Mouse (Mus musculus): ENCODE data around the gene Thrb.

Thrb gene

DNA sequence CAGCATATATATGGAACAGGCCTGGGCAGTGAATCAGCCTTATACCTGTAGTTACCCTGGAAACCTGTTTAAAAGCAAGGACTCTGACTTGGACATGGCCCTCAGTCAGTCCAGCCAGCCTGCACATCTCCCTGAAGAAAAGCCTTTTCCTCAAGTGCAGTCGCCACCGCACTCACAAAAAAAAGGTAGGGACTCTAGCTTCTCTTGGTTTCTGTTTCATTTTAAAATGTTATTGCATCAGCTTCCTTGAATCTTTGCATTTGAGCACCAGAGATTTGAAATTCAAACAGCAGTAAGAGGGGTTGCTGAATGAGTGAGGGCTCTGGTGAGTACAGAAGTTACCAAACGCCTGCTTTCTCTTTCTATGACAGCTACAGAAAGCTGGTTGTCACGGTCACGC lies 322.0 kb downstream of the Thrb start:
- TF ChIP-seq GATA4 (IDR thresholded peaks at IDR 0.05; ENCODE audit: insufficient replicate concordance, low read length), result no peak

DNA sequence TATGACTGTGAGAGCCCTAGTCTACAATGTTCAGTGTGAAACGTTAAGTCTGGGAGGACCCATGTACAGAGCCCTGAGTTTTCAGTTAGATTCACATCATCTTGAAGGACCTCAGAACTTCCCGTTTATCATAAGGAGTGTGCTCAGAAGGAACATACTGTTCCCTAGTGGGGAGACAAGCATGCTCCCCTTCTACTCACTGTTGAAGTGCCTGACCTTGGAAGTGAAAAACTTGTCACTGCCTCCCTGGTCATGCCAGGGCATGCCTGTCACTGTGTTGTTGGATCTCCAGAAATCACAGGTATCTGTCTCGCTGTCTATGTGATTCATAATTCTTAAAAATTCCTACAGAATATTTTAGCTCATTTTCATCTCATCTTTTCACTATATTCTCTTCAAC lies 323.3 kb downstream of the Thrb start:
- no peak for TF ChIP-seq GATA4 (IDR thresholded peaks at IDR 0.05; ENCODE audit: insufficient replicate concordance, low read length)

DNA sequence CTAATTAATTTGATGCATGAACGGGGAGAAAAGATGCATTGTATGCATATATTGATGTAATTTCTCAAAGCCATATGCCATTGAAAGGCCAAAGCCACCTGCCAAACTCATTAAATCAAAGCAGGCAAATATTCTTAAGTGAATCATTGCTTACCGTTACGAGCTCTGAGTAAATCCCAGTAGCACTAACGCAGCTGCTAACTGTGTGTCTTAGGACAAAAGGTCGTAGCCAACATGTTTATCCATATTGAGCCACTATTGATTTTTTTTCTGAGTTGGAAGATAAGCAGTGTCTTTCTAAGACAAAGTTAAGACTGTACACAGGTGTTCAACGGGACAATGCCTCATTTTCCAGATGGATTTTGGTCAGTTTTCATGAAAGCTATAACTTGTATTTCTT lies 323.8 kb downstream of the Thrb start:
- no peak for TF ChIP-seq GATA4 (IDR thresholded peaks at IDR 0.05; ENCODE audit: insufficient replicate concordance, low read length)

DNA sequence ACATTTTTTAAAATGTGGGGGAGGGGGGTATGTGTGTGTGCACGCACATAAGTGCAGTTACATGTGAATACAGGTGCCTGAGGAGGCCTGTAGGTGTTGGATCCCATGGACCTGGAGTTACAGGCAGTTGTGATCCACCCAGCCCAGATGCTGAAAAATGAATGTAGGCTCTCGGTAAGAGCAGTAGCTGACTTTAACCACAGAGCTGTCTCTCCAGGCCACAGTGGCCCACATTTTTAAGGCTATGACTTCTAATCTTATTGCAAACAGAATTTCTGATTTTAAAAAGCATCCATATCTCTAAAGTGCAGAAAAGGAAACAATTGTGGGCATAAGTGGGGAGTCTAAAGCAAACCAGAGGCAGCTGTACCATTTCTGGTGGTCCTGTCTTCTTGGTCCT lies 328.5 kb downstream of the Thrb start:
- no peak for TF ChIP-seq GATA4 (IDR thresholded peaks at IDR 0.05; ENCODE audit: insufficient replicate concordance, low read length)

- TF ChIP-seq GATA4 (IDR thresholded peaks at IDR 0.05; ENCODE audit: insufficient replicate concordance, low read length), result no peak
These were observed 329.1 kb downstream of the Thrb start for GRCm38 (mm10) chr14:17989182-17989581.

DNA sequence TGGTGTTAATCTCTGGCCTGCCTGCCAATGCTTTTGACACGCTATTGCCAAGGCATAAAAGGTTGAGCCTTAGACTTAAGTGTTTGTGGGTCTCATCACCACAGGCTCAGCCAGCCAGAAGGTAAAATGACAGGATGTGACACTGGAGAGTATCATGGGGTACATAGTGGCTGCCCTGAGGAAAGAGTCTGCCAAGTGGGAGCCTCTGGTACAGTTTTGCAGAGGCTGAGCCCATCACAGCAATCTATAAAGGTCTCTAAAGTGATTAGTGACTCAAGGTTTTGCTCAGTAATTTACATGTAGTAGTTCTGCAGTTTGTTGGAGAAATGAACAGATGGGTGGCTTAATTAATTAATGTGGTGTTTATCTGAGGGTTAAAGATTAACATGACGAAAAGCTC lies 330.1 kb downstream of the Thrb start:
- no peak for TF ChIP-seq GATA4 (IDR thresholded peaks at IDR 0.05; ENCODE audit: insufficient replicate concordance, low read length)

GRCm38 (mm10) chr14:18001886-18002285 lies 341.8 kb downstream of the Thrb start:
- no peak for TF ChIP-seq GATA4 (IDR thresholded peaks at IDR 0.05; ENCODE audit: insufficient replicate concordance, low read length)

GRCm38 (mm10) chr14:18003686-18004085 lies 343.6 kb downstream of the Thrb start:
- TF ChIP-seq GATA4 (IDR thresholded peaks at IDR 0.05; ENCODE audit: insufficient replicate concordance, low read length), result no peak

- TF ChIP-seq GATA4 (IDR thresholded peaks at IDR 0.05; ENCODE audit: insufficient replicate concordance, low read length), result no peak
These were observed 348.5 kb downstream of the Thrb start for GRCm38 (mm10) chr14:18008524-18008923.

DNA sequence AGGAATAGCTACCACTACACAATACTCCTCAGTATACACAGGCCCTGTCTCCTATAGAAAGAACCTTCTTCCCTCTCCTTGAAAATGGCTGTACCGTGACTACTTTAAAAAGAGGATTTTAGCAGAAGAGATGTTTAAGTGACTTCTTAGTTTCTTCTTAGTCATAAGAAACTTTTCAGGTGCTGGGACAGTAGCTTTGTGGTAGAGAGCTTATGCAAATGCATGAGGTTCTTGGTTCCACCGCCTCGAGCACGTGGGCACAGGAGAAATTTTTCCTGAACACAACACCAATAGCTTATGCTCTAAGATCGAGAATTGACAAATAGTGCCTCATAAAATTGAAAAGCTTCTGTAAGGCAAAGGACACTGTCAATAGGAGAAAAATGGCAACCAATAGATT lies 356.5 kb downstream of the Thrb start:
- TF ChIP-seq GATA4 (IDR thresholded peaks at IDR 0.05; ENCODE audit: insufficient replicate concordance, low read length), result no peak

GRCm38 (mm10) chr14:18020128-18020527 lies 360.1 kb downstream of the Thrb start:
- no peak for TF ChIP-seq GATA4 (IDR thresholded peaks at IDR 0.05; ENCODE audit: insufficient replicate concordance, low read length)

- no peak for TF ChIP-seq GATA4 (IDR thresholded peaks at IDR 0.05; ENCODE audit: insufficient replicate concordance, low read length)
These were observed 360.6 kb downstream of the Thrb start for GRCm38 (mm10) chr14:18020636-18021035.

GRCm38 (mm10) chr14:18021726-18022125 lies 361.7 kb downstream of the Thrb start:
- TF ChIP-seq GATA4 (IDR thresholded peaks at IDR 0.05; ENCODE audit: insufficient replicate concordance, low read length), result no peak

GRCm38 (mm10) chr14:18022351-18022750 lies 362.3 kb downstream of the Thrb start:
- no peak for TF ChIP-seq GATA4 (IDR thresholded peaks at IDR 0.05; ENCODE audit: insufficient replicate concordance, low read length)

DNA sequence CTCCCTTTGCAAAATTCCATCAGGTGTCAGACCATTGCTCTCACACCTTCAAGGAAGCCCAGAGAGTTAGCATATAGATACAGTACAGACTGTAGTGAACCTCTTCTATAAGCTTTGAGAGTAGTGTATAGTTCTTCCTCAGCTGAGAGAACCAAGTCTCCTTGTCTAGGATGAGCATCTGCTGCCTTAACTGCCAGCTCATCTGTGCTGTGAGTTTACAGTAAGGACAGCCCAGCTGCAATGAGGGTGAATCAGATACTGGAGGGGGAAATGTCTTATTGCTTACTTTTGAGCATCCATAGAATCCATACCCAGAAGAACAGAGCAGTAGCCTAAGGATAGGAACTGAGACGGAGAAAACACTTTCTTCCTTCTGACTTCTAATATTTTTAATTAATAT lies 367.8 kb downstream of the Thrb start:
- no peak for TF ChIP-seq GATA4 (IDR thresholded peaks at IDR 0.05; ENCODE audit: insufficient replicate concordance, low read length)

- no peak for TF ChIP-seq GATA4 (IDR thresholded peaks at IDR 0.05; ENCODE audit: insufficient replicate concordance, low read length)
These were observed 369.3 kb downstream of the Thrb start for GRCm38 (mm10) chr14:18029181-18029932.

- TF ChIP-seq GATA4 (IDR thresholded peaks at IDR 0.05; ENCODE audit: insufficient replicate concordance, low read length), result no peak
These were observed 371.9 kb downstream of the Thrb start for GRCm38 (mm10) chr14:18031941-18032340.

Data from liver, adult (tissue).